Mouse (Mus musculus): Measurements from ENCODE around the gene Btbd19. TPM values are rescaled to one million over a fixed set of nuclear protein-coding genes. Genes with fewer than 3 reads are reported as not detected.

Btbd19 gene
- polyA plus RNA-seq, 2 experiments: 6.2 to 16.0 TPM

DNA sequence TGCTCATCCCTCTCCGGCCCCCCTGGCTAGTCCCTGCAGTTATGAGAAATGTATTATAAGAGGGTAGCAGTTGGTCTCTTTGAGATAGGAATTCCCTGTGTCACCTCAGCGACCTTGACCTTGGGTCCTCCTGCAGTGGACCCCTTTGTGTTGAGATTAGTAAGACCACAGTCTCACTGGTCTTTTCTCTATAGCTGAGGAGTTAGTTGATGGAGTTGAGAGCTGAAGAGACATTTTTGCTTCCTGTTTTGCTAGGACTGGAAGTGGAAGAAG lies 26.8 kb downstream of the Btbd19 start:
- Histone ChIP-seq H3K27me3 (ENCODE audit: control insufficient read depth, insufficient read depth, low read length) (no peaks in the 10 kb centered on the region), H3K36me3 (ENCODE audit: control insufficient read depth, insufficient read depth, low read length) (no peaks in the 10 kb centered on the region), H3K27ac (replicated peaks; ENCODE audit: low read depth, low read length) (no peak overlapping the region), H3K4me1 (ENCODE audit: control insufficient read depth, insufficient read depth, low read length) (peaks cover 29% of the 10 kb centered on the region), H3K9ac (ENCODE audit: low read depth, low read length, severe bottlenecking) (no peak overlapping the region), H3K4me3 (replicated peaks; ENCODE audit: low read length) (no peak overlapping the region), H3K9me3 (ENCODE audit: control insufficient read depth, low read length) (no peaks in the 10 kb centered on the region), H3K4me2 (replicated peaks; ENCODE audit: low read depth, low read length, severe bottlenecking) (no peak overlapping the region)
- WGBS: 68% methylated on average over 2 of the region's 2 CpGs
- no peak for DNase-seq (ENCODE audit: low spot score)
- ATAC-seq (ENCODE audit: low FRiP score, low read depth): no peak
- TF ChIP-seq POLR2A (IDR thresholded peaks at IDR 0.05; ENCODE audit: borderline replicate concordance, extremely low read depth, insufficient read depth, insufficient read length): no peak

DNA sequence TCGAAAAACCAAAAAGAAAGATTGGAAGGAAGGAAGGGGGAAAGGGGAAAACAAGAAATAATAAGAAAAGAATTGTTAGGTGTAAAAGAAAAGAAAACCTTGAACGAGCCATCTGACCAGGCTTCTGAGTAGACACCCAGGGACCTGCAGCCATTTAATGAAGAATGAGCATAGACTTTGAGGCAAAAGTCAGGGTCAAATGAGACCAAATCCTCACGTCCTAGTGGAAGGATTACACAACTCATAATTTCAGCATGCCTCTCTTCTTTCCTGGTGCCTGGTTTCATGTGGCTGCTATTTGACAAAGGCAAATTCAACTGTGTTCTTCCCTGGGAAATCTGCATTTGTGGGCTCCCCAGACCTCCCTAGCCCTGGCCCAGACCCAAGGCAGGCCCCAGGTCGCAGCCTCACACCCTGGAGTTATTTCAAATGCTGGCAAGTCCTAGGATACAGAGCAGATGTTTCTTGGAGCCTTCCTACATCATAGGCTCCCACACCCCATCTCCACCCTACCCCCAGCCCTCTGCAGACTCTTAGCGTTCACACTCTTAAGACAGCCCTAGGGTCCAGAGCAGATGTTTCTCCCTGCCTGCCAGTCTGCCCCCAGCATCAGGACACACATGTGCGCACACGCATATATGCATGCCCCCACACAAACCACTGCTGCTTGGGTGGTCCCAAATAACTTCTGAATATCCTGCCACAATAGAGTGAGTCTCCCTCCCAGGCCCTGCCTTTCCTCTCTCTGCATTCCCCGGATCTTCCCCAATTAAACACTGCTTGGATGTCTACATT lies 27.4 kb downstream of the Btbd19 start:
- DNase-seq (ENCODE audit: low spot score): peak; percentile 47
- Histone ChIP-seq H3K9me3 (ENCODE audit: control insufficient read depth, low read length) (no peaks in the 10 kb centered on the region), H3K4me1 (ENCODE audit: control insufficient read depth, insufficient read depth, low read length) (peaks cover 29% of the 10 kb centered on the region), H3K36me3 (ENCODE audit: control insufficient read depth, insufficient read depth, low read length) (no peaks in the 10 kb centered on the region), H3K27me3 (ENCODE audit: control insufficient read depth, insufficient read depth, low read length) (no peaks in the 10 kb centered on the region), H3K9ac (ENCODE audit: low read depth, low read length, severe bottlenecking) (peak overlapping the region; percentile 34; the same call in 1 of the 2 replicates), H3K4me3 (replicated peaks; ENCODE audit: low read length) (peak overlapping the region; percentile 66), H3K4me2 (replicated peaks; ENCODE audit: low read depth, low read length, severe bottlenecking) (peak overlapping the region; percentile 77), H3K27ac (replicated peaks; ENCODE audit: low read depth, low read length) (0 out of 2 replicates have a peak overlapping the region, but pooled peaks have one; percentile 30)
- 31% methylated on average over 8 of the region's 8 CpGs for WGBS
- ATAC-seq (ENCODE audit: low FRiP score, low read depth): peak; percentile 59
- TF ChIP-seq POLR2A (IDR thresholded peaks at IDR 0.05; ENCODE audit: borderline replicate concordance, extremely low read depth, insufficient read depth, insufficient read length): no peak

DNA sequence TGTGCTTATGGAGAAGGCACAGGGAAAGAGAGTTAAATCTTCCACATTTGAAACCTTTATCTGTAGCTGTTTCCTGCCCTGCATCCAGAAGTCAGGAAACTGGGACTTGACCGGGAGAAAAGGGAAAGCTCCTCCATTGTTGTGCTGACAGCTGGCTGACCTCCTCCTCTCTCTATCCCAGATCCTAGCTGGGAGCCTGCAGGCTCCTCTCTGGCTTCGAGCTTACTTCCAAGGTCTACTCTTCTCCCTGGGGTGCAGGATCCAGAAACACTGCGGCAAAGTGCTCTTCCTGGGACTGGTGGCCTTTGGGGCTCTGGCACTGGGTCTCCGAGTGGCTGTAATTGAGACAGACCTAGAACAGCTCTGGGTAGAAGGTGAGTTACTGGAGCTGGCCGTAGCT lies 28.9 kb downstream of the Btbd19 start:
- Histone ChIP-seq H3K4me2 (replicated peaks; ENCODE audit: low read depth, low read length, severe bottlenecking) (peak overlapping the region; percentile 77), H3K4me3 (replicated peaks; ENCODE audit: low read length) (peak overlapping the region; percentile 66), H3K27me3 (ENCODE audit: control insufficient read depth, insufficient read depth, low read length) (no peaks in the 10 kb centered on the region), H3K4me1 (ENCODE audit: control insufficient read depth, insufficient read depth, low read length) (peaks cover 29% of the 10 kb centered on the region), H3K27ac (replicated peaks; ENCODE audit: low read depth, low read length) (no peak overlapping the region), H3K9me3 (ENCODE audit: control insufficient read depth, low read length) (no peaks in the 10 kb centered on the region), H3K36me3 (ENCODE audit: control insufficient read depth, insufficient read depth, low read length) (no peaks in the 10 kb centered on the region), H3K9ac (ENCODE audit: low read depth, low read length, severe bottlenecking) (peak overlapping the region; percentile 58)
- no peak for TF ChIP-seq POLR2A (IDR thresholded peaks at IDR 0.05; ENCODE audit: borderline replicate concordance, extremely low read depth, insufficient read depth, insufficient read length)
- WGBS: 14% methylated on average over 5 of the region's 5 CpGs
- no peak for ATAC-seq (ENCODE audit: low FRiP score, low read depth)
- DNase-seq (ENCODE audit: low spot score): no peak

GRCm38 (mm10) chr4:117095551-117096452 lies 29.7 kb downstream of the Btbd19 start, which contains the start of gene Ptch2:
TSS of gene Ptch2 (plus strand) at chr4:117096075.
- peak within 1 kb of the TSS; percentile 66 for H3K4me3 ChIP-seq (replicated peaks; ENCODE audit: low read length)
- DNase-seq (ENCODE audit: low spot score) (peak; percentile 73), ATAC-seq (ENCODE audit: low FRiP score, low read depth) (peak; percentile 87)
- peak within 1 kb of the TSS; percentile 77 for H3K4me2 ChIP-seq (replicated peaks; ENCODE audit: low read depth, low read length, severe bottlenecking)
- no peaks in the 10 kb centered on the region for H3K27me3 ChIP-seq (ENCODE audit: control insufficient read depth, insufficient read depth, low read length)
- no peaks in the 10 kb centered on the region for H3K36me3 ChIP-seq (ENCODE audit: control insufficient read depth, insufficient read depth, low read length)
- H3K27ac ChIP-seq (replicated peaks; ENCODE audit: low read depth, low read length): peak within 1 kb of the TSS; percentile 72
- no peaks in the 10 kb centered on the region for H3K9me3 ChIP-seq (ENCODE audit: control insufficient read depth, low read length)
- no peak for TF ChIP-seq POLR2A (IDR thresholded peaks at IDR 0.05; ENCODE audit: borderline replicate concordance, extremely low read depth, insufficient read depth, insufficient read length)
- 3% methylated on average over 45 of the region's 50 CpGs for WGBS
- H3K4me1 ChIP-seq (ENCODE audit: control insufficient read depth, insufficient read depth, low read length): peaks cover 29% of the 10 kb centered on the region
- peak within 1 kb of the TSS; percentile 58 for H3K9ac ChIP-seq (ENCODE audit: low read depth, low read length, severe bottlenecking)

GRCm38 (mm10) chr4:117094626-117095361 lies 30.7 kb downstream of the Btbd19 start:
- H3K9me3 ChIP-seq (ENCODE audit: control insufficient read depth, low read length): no peaks in the 10 kb centered on the region
- ATAC-seq (ENCODE audit: low FRiP score, low read depth): no peak
- peaks cover 29% of the 10 kb centered on the region for H3K4me1 ChIP-seq (ENCODE audit: control insufficient read depth, insufficient read depth, low read length)
- WGBS: 65% methylated on average over 3 of the region's 3 CpGs
- no peaks in the 10 kb centered on the region for H3K36me3 ChIP-seq (ENCODE audit: control insufficient read depth, insufficient read depth, low read length)
- H3K4me2 ChIP-seq (replicated peaks; ENCODE audit: low read depth, low read length, severe bottlenecking): no peak overlapping the region
- H3K27ac ChIP-seq (replicated peaks; ENCODE audit: low read depth, low read length): peak overlapping the region; percentile 72
- no peaks in the 10 kb centered on the region for H3K27me3 ChIP-seq (ENCODE audit: control insufficient read depth, insufficient read depth, low read length)
- TF ChIP-seq POLR2A (IDR thresholded peaks at IDR 0.05; ENCODE audit: borderline replicate concordance, extremely low read depth, insufficient read depth, insufficient read length): no peak
- DNase-seq (ENCODE audit: low spot score): no peak
- H3K4me3 ChIP-seq (replicated peaks; ENCODE audit: low read length): no peak overlapping the region
- no peak overlapping the region for H3K9ac ChIP-seq (ENCODE audit: low read depth, low read length, severe bottlenecking)

Data from limb, embryonic 14.5 days (tissue).